Mouse (Mus musculus) right cerebral cortex, adult 2 months (tissue): ENCODE measurements at regions not wholly inside any gene's neighbourhood (a gene's known extent, or its start where the extent isn't known, plus 50 kb on each side); places are given as distances from the start of the nearest gene placed in this dataset.
A peak's percentile ranks its signal among the peaks of the same experiment; 100 is the strongest.

ENCODE experiments used
- DNase-seq, 2 experiments: peaks; one replicate each; pipeline ENCODE4 v3.0.0; 2021 to 2022; ENCODE audit warnings: low spot score in 2 of 2

GRCm38 (mm10) chr15:96944741-96945140 is 111.0 kb downstream of the Slc38a4 start:
- DNase-seq: no peak

- DNase-seq: no peak
These were observed 113.1 kb downstream of the Slc38a4 start for GRCm38 (mm10) chr15:96942651-96943050.

GRCm38 (mm10) chr15:96938406-96938805 is 117.3 kb downstream of the Slc38a4 start:
- DNase-seq: no peak

GRCm38 (mm10) chr15:96937623-96938022 is 118.1 kb downstream of the Slc38a4 start:
- DNase-seq: no peak

GRCm38 (mm10) chr15:96936705-96937346 is 118.9 kb downstream of the Slc38a4 start:
- DNase-seq: peak; percentile 86 to 95

GRCm38 (mm10) chr15:96936216-96936615 is 119.5 kb downstream of the Slc38a4 start:
- DNase-seq: no peak

- peak; percentile 43 to 53 for DNase-seq
These were observed 122.3 kb downstream of the Slc38a4 start for GRCm38 (mm10) chr15:96933451-96933850.

GRCm38 (mm10) chr15:96930531-96930930 is 125.2 kb downstream of the Slc38a4 start:
- no peak for DNase-seq

GRCm38 (mm10) chr15:96929788-96930187 is 126.0 kb downstream of the Slc38a4 start:
- DNase-seq: no peak

- no peak for DNase-seq
These were observed 127.1 kb downstream of the Slc38a4 start for GRCm38 (mm10) chr15:96928692-96929091.

GRCm38 (mm10) chr15:96927674-96928073 is 128.1 kb downstream of the Slc38a4 start:
- no peak for DNase-seq

- no peak for DNase-seq
These were observed 129.1 kb downstream of the Slc38a4 start for GRCm38 (mm10) chr15:96926660-96927059.

- DNase-seq: no peak
These were observed 139.2 kb downstream of the Slc38a4 start for GRCm38 (mm10) chr15:96916586-96916985.

GRCm38 (mm10) chr15:96915544-96915943 is 140.2 kb downstream of the Slc38a4 start:
- no peak for DNase-seq

- DNase-seq: no peak
These were observed 140.8 kb downstream of the Slc38a4 start for GRCm38 (mm10) chr15:96914988-96915387.

GRCm38 (mm10) chr15:96905520-96905919 is 150.2 kb downstream of the Slc38a4 start:
- DNase-seq: no peak

GRCm38 (mm10) chr15:96903461-96903860 is 152.3 kb downstream of the Slc38a4 start:
- DNase-seq: no peak

- no peak for DNase-seq
These were observed 153.0 kb downstream of the Slc38a4 start for GRCm38 (mm10) chr15:96902781-96903180.

- no peak for DNase-seq
These were observed 154.1 kb downstream of the Slc38a4 start for GRCm38 (mm10) chr15:96901616-96902015.

- no peak for DNase-seq
These were observed 157.5 kb downstream of the Slc38a4 start for GRCm38 (mm10) chr15:96898285-96898684.

GRCm38 (mm10) chr15:96884901-96885300 is 170.9 kb downstream of the Slc38a4 start:
- no peak for DNase-seq

GRCm38 (mm10) chr15:96883754-96884153 is 172.0 kb downstream of the Slc38a4 start:
- DNase-seq: no peak

- no peak for DNase-seq
These were observed 173.5 kb downstream of the Slc38a4 start for GRCm38 (mm10) chr15:96882211-96882610.
